Mouse (Mus musculus) fat pad, adult 2 months (tissue): Measurements from ENCODE around the gene Gm13278.
"Not testable (repeated sequence)": the region's sequence is repeated elsewhere in the genome, so short reads cannot be mapped to it uniquely, and the experiment has no call there.

Experiments used
- DNase-seq: peaks from one replicate; pipeline ENCODE4 v3.0.0-alpha.2; 2011; ENCODE audit warnings: low read depth, low spot score; ENCODE audit errors: extremely low read depth

Gene Gm13278

GRCm38 (mm10) chr4:88788402-88788801 is 2.9 kb upstream of the Gm13278 start, which contains the start of gene Gm13277:
Gm13277 (plus strand) TSS chr4:88788632.
- DNase-seq = not testable (repeated sequence)

GRCm38 (mm10) chr4:88793936-88794675 is 2.8 kb downstream of the Gm13278 start, which contains the start of gene Gm13275:
Gm13275 (plus strand) TSS chr4:88794487.
- not testable (repeated sequence) for DNase-seq

GRCm38 (mm10) chr4:88797097-88797496 is 5.7 kb downstream of the Gm13278 start, which contains the start of gene Gm13279:
Gm13279 (plus strand) TSS chr4:88797397.
- DNase-seq = not testable (repeated sequence)

GRCm38 (mm10) chr4:88799365-88799764 is 8.0 kb downstream of the Gm13278 start, which contains the start of gene Gm13285:
Gm13285 (plus strand) TSS chr4:88799665.
- DNase-seq = not testable (repeated sequence)

- DNase-seq = not testable (repeated sequence)
Observed at GRCm38 (mm10) chr4:88802954-88803353, 11.6 kb downstream of the Gm13278 start, which contains the start of gene Gm13287. Gm13287 (plus strand) TSS chr4:88803254.

- DNase-seq = not testable (repeated sequence)
Observed at GRCm38 (mm10) chr4:88805231-88805630, 13.9 kb downstream of the Gm13278 start, which contains the start of gene Gm13288. Gm13288 (plus strand) TSS chr4:88805531.

- DNase-seq = not testable (repeated sequence)
Observed at GRCm38 (mm10) chr4:88805761-88806160, 14.4 kb downstream of the Gm13278 start.

GRCm38 (mm10) chr4:88815928-88816327 is 24.6 kb downstream of the Gm13278 start, which contains the start of gene Ifna7:
Ifna7 (plus strand) TSS chr4:88816228.
- DNase-seq = no peak

- no peak for DNase-seq
Observed at GRCm38 (mm10) chr4:88819659-88820058, 28.3 kb downstream of the Gm13278 start, which contains the start of gene Ifna11. Ifna11 (plus strand) TSS chr4:88819959.

GRCm38 (mm10) chr4:88822995-88823394 is 31.6 kb downstream of the Gm13278 start:
- DNase-seq = no peak

GRCm38 (mm10) chr4:88827116-88827515 is 35.8 kb downstream of the Gm13278 start, which contains the start of gene Ifna6:
Ifna6 (plus strand) TSS chr4:88827416.
- not testable (repeated sequence) for DNase-seq

- DNase-seq = no peak
Observed at GRCm38 (mm10) chr4:88830523-88830922, 39.2 kb downstream of the Gm13278 start.

- DNase-seq = not testable (repeated sequence)
Observed at GRCm38 (mm10) chr4:88835225-88835624, 43.9 kb downstream of the Gm13278 start, which contains the start of gene Ifna5. Ifna5 (plus strand) TSS chr4:88835525.

GRCm38 (mm10) chr4:88838828-88839227 is 47.5 kb downstream of the Gm13278 start:
- no peak for DNase-seq

- DNase-seq = no peak
Observed at GRCm38 (mm10) chr4:88840058-88840457, 48.7 kb downstream of the Gm13278 start.

- DNase-seq = no peak
Observed at GRCm38 (mm10) chr4:88841438-88841911, 50.1 kb downstream of the Gm13278 start, which contains the start of gene Ifna4. Ifna4 (plus strand) TSS chr4:88841861.
